Mouse (Mus musculus) erythroblast, embryonic 14.5 days (primary cell): ENCODE measurements around the gene Pln. TPM values are rescaled to one million over a fixed set of nuclear protein-coding genes. Genes with fewer than 3 reads are reported as not detected.

Experiments used
- H3K27me3 ChIP-seq: 2 replicates; pipeline ENCODE4 v1.6.1; 2012; ENCODE audit warnings: inconsistent platforms; ENCODE audit not compliant: control insufficient read depth
- H3K36me3 ChIP-seq: 2 replicates; pipeline ENCODE4 v1.6.1; 2012; ENCODE audit warnings: mild to moderate bottlenecking, inconsistent platforms; ENCODE audit not compliant: control insufficient read depth
- H3K4me1 ChIP-seq: 2 replicates; pipeline ENCODE4 v1.6.1; 2012; ENCODE audit warnings: inconsistent platforms; ENCODE audit not compliant: control insufficient read depth
- H3K4me3 ChIP-seq: replicated peaks from 2 replicates; pipeline ENCODE3; 2012; ENCODE audit warnings: moderate library complexity, mild to moderate bottlenecking, inconsistent platforms
- H3K9me3 ChIP-seq: 2 replicates; pipeline ENCODE4 v1.6.1; 2012; ENCODE audit warnings: low read length, inconsistent platforms, mixed read lengths; ENCODE audit not compliant: control insufficient read depth
- GATA1 ChIP-seq: IDR thresholded peaks from 2 replicates; pipeline ENCODE4 v1.6.1; 2012; ENCODE audit warnings: low read length, inconsistent platforms, mixed read lengths
- TAL1 ChIP-seq: IDR thresholded peaks from 3 replicates; pipeline ENCODE4 v1.6.1; 2012; ENCODE audit warnings: low read length, inconsistent platforms, mixed read lengths
- polyA plus RNA-seq: library from polyadenylated mRNA; stranded (reverse); fragments of >175 nt; gene quantifications from 2 replicates; pipeline ENCODE4 v1.2.3, GENCODE M21; 2012

Gene Pln
- not detected in 2 replicates for polyA plus RNA-seq

DNA sequence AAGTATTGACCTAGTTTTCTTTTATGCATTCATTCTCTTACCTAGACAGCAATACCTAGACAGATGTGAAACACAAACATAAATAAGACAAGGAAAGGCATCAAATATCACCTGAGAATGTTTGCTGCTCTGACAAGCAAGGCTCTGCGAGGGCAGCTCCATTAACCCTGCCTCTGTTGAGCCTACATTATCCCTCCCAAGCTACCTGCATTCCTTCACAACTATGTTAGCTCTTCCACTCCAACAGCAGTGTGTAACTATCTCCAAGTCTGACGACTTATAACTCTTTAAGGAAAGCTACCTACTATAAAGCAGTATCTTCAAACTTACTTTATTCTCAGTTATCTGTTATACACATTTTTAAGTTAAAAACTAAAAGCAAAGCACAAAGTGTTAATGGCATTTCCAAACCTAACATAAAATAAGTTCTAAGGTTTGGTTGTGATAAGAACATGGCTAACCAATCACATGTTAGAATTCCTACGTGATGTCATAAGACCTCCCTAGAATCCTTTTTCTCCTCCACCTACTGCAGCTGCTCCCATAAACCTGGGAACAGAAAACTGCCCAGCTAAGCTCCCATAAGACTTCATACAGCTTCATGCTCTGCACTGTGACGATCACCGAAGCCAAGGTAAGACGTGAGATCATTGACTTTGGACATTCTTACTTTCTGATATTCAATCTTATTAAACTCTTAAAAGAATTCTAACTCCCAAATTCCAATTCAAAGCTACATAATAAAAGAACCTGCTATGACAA lies at the start of gene Pln:
Gene Pln, plus strand, starts transcription at position 506 of the 762 bp plus-strand sequence.
- Histone ChIP-seq H3K9me3 (no peaks in the 10 kb centered on the region), H3K36me3 (no peaks in the 10 kb centered on the region), H3K4me3 (no peak within 1 kb of the TSS), H3K27me3 (no peaks in the 10 kb centered on the region), H3K4me1 (peaks cover 45% of the 10 kb centered on the region)
- TF ChIP-seq TAL1 (no peak), GATA1 (no peak)

DNA sequence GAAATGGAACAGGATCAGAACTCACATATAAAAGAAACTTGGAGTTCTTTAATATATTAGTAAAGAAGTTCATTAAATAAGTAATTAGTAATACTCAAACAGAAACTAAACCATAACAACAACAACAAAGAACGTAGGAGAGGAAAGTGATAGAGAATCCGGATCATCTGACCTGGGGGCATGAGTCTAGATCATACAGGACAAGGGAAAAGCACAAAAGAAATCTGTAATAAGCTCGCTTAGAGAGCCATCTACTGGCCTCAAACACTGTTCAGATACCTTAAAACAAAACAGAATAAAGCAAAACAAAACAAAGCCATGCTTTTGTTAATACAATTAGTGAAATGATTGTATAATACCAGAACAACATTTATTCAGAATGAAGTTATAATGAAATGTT lies 31.6 kb upstream of the Pln start:
- TF ChIP-seq TAL1: no peak
- no peak for TF ChIP-seq GATA1
- no peaks in the 10 kb centered on the region for H3K9me3 ChIP-seq
- no peaks in the 10 kb centered on the region for H3K36me3 ChIP-seq
- H3K4me1 ChIP-seq: no peaks in the 10 kb centered on the region
- no peak overlapping the region for H3K4me3 ChIP-seq
- no peaks in the 10 kb centered on the region for H3K27me3 ChIP-seq

DNA sequence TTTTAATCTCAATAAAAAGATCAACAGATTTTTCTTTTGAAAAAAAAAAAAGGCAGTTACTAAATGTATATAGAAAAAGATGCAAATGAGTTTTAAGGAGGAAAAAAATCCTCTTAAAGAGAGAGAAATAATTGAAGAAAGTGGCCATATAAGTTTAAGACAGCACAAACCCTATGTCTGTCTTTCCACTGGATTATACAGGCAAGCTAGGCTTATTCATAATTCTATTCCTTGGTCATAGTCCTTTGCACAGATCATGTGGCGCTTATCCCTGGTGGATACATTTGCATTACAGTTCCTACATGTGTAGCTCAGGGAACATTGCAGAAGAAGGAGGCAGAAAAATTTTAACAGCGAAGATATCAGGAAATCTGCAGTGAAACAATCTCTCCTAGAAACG lies 30.8 kb upstream of the Pln start:
- Histone ChIP-seq H3K36me3 (no peaks in the 10 kb centered on the region), H3K4me1 (no peaks in the 10 kb centered on the region), H3K4me3 (no peak overlapping the region), H3K9me3 (no peaks in the 10 kb centered on the region), H3K27me3 (no peaks in the 10 kb centered on the region)
- TF ChIP-seq TAL1 (no peak), GATA1 (no peak)

DNA sequence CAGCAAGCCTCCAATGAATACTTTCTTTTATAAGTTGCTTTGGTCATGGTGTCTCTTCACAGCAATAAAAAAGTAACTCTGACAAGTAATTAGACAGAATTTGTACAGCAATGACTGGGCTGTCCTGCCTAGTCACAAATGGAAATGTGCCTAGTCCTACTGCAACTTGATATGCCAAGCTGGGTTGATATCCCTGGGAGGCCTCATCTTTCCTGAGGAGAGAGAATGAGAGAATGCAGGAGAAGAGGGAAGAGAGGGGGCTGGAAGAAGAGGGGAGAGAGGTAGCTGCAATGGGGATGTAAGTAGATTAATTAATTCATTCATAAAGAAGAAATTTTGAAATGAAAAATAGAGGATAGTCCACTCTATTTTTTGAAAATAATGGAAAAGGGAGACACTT lies 14.1 kb upstream of the Pln start:
- no peak overlapping the region for H3K4me3 ChIP-seq
- peaks cover 8% of the 10 kb centered on the region for H3K4me1 ChIP-seq
- no peaks in the 10 kb centered on the region for H3K36me3 ChIP-seq
- H3K27me3 ChIP-seq: no peaks in the 10 kb centered on the region
- no peaks in the 10 kb centered on the region for H3K9me3 ChIP-seq
- no peak for TF ChIP-seq TAL1
- TF ChIP-seq GATA1: no peak

DNA sequence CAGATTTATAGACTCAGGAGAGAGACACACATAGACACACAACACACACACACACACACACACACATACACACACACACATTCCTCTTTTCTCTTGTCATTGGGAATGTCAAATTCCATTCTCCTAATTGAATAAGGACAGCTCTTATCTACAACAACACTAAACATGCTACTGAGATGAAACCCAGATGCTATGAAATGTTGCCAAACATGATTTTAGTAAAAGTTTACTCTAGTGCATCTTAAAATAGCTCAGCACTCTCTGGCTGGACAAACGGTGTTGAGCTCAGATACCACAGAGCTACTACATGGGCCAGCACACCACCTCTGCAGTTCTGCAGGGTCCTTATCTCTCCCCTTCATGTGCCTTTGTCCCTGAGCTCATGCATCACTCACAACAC lies 12.8 kb upstream of the Pln start:
- Histone ChIP-seq H3K36me3 (no peaks in the 10 kb centered on the region), H3K4me3 (no peak overlapping the region), H3K9me3 (no peaks in the 10 kb centered on the region), H3K27me3 (no peaks in the 10 kb centered on the region), H3K4me1 (peaks cover 8% of the 10 kb centered on the region)
- TF ChIP-seq GATA1 (no peak), TAL1 (no peak)

DNA sequence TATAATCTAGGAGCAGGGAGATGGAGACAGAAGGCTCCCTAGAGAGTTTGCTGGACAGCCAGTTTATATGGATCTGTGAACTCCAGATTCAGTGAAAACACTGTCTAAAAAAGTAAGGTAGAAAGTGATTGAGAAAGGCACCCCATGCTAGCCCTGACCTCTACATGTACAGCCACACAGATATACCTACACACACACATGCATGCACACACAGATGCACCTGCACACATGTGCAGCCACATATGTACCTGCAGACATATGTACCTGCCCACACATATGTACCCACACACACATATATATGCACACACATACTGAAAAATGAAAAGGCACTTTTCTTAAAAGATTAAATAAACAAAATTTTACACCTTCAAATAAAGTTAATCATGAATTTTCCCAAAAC lies 11.1 kb upstream of the Pln start:
- Histone ChIP-seq H3K27me3 (no peaks in the 10 kb centered on the region), H3K36me3 (no peaks in the 10 kb centered on the region), H3K4me3 (no peak overlapping the region), H3K9me3 (no peaks in the 10 kb centered on the region), H3K4me1 (peaks cover 8% of the 10 kb centered on the region)
- TF ChIP-seq TAL1 (no peak), GATA1 (no peak)

DNA sequence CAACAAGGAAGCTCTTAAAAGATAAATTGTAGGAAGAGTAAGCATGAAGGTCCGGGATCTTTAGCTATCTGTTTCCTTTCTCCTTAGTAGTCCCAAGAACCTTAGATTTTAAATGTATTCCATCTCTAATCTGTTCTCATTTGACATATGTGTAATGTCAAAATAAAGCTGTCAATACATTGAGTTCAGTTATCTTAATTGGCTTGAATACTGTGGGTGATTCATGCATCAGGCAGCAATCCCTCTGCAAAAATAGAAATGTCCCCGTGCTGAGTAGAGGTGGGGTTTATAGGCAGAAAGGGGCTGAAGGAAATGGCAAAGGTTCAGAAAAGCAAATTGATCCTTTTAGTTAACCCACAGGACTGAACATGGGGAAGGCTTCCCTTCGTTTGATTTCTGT lies 8.2 kb upstream of the Pln start:
- H3K27me3 ChIP-seq: no peaks in the 10 kb centered on the region
- peaks cover 21% of the 10 kb centered on the region for H3K4me1 ChIP-seq
- TF ChIP-seq TAL1 (no peak), GATA1 (no peak)
- H3K36me3 ChIP-seq: no peaks in the 10 kb centered on the region
- no peaks in the 10 kb centered on the region for H3K9me3 ChIP-seq
- H3K4me3 ChIP-seq: no peak overlapping the region

DNA sequence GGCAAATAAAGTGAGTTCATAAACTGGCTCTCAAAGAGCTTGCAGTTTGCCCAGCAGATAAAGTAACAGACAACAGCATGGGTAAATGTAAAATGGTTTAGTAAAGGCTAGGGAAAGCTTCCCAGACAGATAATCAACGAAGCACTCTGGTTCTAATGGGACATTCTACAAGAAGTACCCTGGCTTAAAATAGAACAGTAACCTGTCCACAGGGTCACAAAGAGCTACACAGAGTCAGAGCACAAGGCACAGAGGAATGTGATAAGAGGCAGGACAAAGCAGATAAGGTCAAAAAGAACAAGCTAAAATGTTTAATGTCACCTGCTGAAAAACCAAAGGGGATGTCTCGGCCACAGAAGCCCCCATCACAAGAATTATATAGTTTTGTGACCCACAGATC lies 4.7 kb upstream of the Pln start:
- Histone ChIP-seq H3K36me3 (no peaks in the 10 kb centered on the region), H3K4me3 (no peak overlapping the region), H3K27me3 (no peaks in the 10 kb centered on the region), H3K9me3 (no peaks in the 10 kb centered on the region), H3K4me1 (peaks cover 45% of the 10 kb centered on the region)
- TF ChIP-seq TAL1: no peak
- TF ChIP-seq GATA1: no peak

DNA sequence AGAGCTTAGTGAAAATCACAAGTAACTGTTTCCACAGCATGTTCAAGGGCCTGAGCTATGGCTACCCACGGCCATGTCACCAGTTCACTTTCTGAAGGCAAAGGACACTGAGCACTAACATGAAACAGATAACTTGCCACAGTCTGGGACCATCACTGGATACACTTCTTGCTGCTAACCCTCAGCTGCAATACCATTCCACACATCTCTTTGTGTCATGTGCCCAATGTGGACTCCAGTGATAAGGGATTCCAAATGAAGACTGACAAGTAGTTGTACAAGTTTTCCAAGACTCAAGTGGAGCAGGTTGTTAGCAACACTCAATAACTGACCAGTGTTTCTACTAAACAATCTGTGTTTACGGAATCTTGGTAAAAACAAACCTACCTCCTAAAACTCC lies 2.2 kb upstream of the Pln start:
- H3K27me3 ChIP-seq: no peaks in the 10 kb centered on the region
- H3K4me3 ChIP-seq: no peak overlapping the region
- H3K36me3 ChIP-seq: no peaks in the 10 kb centered on the region
- no peaks in the 10 kb centered on the region for H3K9me3 ChIP-seq
- peak; percentile 37; the same call in 1 of the 3 replicates for TF ChIP-seq TAL1
- TF ChIP-seq GATA1: no peak
- peaks cover 45% of the 10 kb centered on the region for H3K4me1 ChIP-seq

DNA sequence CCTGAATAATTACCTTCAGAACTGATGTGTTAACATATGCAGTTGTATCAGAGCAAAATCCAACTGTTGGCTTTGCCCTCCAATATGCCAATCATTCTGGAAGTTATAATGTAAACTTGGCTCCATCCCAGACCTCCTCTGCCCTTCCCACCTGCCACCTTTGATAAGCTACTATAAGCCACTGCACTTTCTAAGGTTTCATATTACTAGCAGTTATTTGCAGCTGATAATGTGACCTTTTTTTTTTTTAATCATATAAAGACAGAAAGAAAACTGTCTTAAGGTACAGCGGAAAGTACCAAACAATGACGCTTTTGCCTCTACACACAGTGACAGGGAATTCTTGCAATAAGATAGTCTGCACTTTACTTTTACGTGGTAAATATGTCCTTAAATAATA lies 1.5 kb upstream of the Pln start:
- TF ChIP-seq GATA1 (no peak), TAL1 (no peak)
- H3K4me3 ChIP-seq: no peak overlapping the region
- H3K27me3 ChIP-seq: no peaks in the 10 kb centered on the region
- peaks cover 45% of the 10 kb centered on the region for H3K4me1 ChIP-seq
- H3K36me3 ChIP-seq: no peaks in the 10 kb centered on the region
- H3K9me3 ChIP-seq: no peaks in the 10 kb centered on the region
